Mouse (Mus musculus) granulocyte monocyte progenitor cell, adult 5-6 weeks (primary cell): ENCODE data around the gene Heatr1. TPM values are rescaled to one million over a fixed set of nuclear protein-coding genes. Genes with fewer than 3 reads are reported as not detected.

Source experiments
- ATAC-seq: replicated peaks from 2 replicates; pipeline ENCODE4 v1.8.0; 2016; ENCODE audit warnings: mild to moderate bottlenecking, moderate TSS enrichment, inconsistent platforms; ENCODE audit not compliant: poor library complexity, severe bottlenecking
- total RNA-seq, 2 experiments: library from RNA; stranded (forward) in 1 of 2; stranded (reverse) in 1 of 2; fragments of 200-712, 200-1000 nt in 1 of 2; fragments of >200 nt in 1 of 2; fragmentation: Nextera tagmentation in 1 of 2; gene quantifications; 2 replicates each; pipeline ENCODE4 v1.2.3; 2014 to 2017

Gene Heatr1
- total RNA-seq (2014; fragmentation: Nextera tagmentation) = 59.9 and 78.3 TPM in 2 replicates
- total RNA-seq (2017) = 113 and 125 TPM in 2 replicates

GRCm38 (mm10) chr13:12394609-12395505, at the start of gene Heatr1:
Heatr1 (plus strand) TSS chr13:12395027.
- peak; percentile 94 for ATAC-seq

DNA sequence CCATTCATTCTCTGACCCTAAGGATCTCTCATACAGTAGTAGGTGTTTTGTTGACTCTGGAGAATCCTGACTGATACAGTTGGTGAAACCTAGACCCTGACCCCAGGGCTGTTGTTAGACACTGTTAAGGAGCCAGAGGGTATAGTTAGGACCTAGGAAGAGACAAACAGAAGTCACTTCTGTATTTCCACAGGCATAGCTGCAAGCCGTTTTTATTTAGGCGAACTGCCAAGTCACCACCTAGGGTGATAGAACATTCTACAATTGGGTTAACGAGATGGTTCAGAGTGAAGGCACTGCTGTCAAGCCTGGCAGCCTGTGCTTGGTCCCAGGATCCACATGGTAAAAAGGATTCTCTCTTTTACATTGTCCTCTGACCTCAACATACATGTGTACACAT, 48.0 kb upstream of the Heatr1 start:
- no peak; the same call in 1 of the 2 replicates for ATAC-seq

DNA sequence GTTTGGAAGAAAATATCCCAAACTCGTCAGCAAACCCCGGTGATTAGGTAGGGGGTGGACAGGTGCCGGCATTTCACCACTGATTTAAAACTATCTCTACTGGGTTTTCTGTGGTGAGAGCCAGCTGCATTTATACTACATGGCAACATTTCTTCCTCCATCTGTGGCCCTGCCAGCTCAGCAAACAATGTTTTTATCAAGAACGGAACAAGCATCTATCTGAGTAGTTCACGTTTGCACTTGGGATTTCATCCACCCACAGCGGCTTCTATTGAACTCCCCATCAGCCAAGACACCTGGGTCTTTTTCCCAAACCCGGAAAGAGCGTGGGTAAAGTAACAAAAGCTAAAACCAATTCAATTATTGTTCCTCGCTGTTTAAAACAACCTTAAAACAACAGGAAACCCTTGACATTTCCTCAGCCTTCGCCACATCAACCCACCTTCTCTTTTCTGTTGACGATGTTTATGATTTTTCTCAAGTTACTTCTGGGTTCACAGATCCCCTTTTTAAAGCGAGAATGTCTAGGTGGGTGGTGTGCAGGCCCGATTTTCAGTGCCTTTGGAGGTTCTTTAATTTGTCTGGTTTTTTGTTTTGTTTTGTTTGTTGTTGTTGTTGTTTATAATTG, 45.5 kb upstream of the Heatr1 start:
- no peak for ATAC-seq

DNA sequence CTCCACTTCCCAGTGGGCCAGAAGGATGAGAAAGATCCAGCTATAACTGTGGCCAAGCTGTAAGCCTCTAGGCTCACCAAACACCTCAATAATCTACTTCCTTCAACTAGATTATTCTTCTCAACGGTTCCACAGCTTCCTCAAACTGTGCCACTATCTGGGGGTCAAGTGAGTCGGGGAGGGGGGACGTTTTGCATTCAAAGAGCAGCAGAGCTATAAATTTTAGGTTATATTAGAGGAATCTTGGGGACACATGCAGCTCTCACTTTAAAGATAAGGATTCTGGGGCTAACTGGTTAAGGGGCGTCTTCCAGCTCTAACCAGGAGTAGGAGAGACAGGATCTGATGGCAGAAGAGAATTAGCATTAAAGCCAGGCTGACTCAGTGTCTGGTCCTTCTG, 38.6 kb upstream of the Heatr1 start:
- ATAC-seq = no peak

- no peak for ATAC-seq
Observed at GRCm38 (mm10) chr13:12357554-12357953, 37.3 kb upstream of the Heatr1 start.

- ATAC-seq = no peak
Observed at GRCm38 (mm10) chr13:12361486-12361885, 33.3 kb upstream of the Heatr1 start.

DNA sequence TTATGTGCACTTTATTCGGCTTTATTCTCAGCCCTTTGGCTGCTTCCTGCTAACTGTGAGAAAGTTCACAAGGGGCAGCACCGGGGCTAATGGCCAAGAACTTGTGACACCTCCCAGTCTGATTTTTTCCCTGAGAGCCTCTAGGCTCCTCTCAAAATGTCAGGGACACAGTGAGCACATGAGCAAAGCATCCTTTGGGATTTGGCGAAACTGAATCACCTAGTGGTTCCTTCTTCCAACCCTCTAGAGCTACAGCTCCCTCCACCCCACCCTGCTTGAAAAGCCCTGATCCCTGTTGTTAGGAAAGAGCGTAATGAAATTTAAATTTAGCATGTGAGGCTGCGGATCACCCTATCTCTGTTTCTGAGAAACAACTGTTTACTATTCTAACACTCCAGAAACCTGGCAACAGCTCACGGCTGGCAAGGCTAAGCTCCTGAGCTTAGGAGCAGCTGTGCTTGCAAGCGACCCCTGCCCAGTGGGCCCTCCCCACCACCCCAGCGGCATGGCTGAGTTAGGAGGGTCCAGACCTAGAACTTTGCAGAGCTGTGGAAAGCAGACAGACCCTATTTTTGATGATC, 25.7 kb upstream of the Heatr1 start:
- no peak for ATAC-seq

GRCm38 (mm10) chr13:12369930-12370329, 24.9 kb upstream of the Heatr1 start:
- ATAC-seq = no peak

- no peak for ATAC-seq
Observed at GRCm38 (mm10) chr13:12372755-12373154, 22.1 kb upstream of the Heatr1 start.

- ATAC-seq = no peak
Observed at GRCm38 (mm10) chr13:12376778-12377177, 18.0 kb upstream of the Heatr1 start.

DNA sequence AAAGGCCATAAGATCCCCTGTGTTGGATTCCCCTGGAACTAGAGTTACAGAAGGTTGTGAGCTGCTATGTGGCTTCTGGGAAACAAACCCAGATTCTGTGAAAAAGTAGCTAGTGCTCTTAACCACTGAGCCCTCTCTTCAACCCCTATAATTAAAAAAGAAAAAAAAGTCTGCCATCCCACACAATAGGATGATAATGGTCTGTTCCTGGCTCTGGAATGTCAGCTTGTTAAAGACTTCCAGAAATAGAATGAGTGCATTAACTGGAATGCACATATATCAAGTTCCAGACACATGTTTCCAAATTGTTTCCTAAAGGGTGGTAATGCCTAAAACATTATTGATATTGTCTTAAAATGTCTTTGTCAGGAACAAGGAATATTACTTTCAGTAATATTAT, 10.0 kb upstream of the Heatr1 start:
- ATAC-seq = no peak

- ATAC-seq = peak; percentile 84
Observed at GRCm38 (mm10) chr13:12386286-12386685, 8.5 kb upstream of the Heatr1 start.

DNA sequence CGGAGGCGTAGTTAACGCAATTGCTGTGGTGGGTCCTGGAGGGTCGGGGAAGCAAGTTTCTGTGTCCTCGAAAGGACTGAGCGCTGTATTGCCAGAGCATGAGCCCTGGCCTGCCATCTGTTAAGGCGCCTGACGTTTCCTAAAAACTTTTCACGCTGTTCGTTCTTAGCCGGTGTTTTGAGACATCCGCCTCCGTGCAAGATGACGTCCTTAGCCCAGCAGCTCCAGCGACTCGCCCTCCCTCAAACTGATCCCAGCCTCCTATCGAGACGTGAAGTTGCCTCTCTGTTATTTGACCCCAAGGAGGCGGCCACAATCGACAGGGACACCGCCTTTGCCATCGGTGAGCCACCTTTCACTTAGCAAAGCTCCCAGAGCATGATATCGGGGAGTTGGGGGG, 744 bp downstream of the Heatr1 start:
- peak; percentile 43 for ATAC-seq

- peak; percentile 77 for ATAC-seq
Observed at GRCm38 (mm10) chr13:12408343-12409066, 13.7 kb downstream of the Heatr1 start.

DNA sequence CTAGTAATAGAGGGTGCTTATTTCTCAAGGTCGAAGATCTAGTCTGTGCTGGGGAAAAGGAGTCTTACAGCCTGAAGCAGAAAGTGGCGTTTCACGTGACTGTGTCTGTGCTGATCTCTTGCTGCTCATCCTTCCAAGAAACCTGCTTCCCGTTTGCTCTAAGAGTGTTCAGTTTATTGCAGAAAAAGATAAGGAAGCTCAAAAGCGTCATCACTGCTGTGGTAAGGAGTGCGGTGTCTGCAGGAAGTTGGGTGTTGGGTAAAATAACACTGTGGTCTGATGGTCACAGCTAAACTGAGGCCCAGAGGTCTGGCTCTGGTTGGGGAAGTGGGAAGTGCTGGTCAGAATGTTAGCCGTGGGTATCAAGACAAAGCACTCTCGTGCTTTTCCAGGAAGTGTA, 17.2 kb downstream of the Heatr1 start:
- peak; percentile 85 for ATAC-seq

DNA sequence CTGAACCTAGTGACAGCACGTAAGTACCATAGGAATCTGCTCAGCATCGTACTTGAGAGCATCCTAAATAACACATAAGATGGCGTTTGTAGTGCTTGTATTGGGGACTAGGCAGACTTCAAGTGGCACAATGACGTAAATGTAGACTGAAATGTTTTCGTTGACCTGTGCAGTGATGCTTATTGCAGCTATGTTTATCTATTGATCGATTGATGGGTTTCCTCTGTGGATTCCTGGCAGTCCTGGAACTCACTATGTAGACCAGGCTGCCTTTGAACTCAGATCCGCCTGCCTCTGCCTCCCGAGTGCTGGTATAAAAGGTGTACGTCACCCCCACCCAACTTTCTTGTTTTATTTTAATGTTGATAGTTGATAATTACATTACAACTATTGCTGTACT, 25.8 kb downstream of the Heatr1 start:
- ATAC-seq = no peak

DNA sequence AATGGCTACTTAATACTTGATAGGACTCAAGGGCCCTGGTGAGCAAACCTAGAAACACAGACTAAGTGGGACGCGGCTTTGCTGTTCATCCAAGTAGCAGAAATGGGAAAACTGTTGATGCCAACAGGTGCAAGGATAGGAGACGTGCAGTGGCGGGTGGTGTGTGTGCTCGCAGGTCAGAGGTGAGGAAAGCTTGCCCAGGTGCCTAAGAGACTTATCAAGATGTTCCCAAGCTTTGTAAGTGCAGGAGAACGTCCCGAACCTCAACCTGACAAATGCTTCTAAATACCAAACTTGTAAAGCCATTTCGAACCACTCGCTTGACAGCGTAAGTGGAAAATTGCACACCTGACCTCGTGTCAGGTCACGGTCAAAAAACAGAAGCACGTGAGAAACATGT, 33.7 kb downstream of the Heatr1 start:
- no peak for ATAC-seq

DNA sequence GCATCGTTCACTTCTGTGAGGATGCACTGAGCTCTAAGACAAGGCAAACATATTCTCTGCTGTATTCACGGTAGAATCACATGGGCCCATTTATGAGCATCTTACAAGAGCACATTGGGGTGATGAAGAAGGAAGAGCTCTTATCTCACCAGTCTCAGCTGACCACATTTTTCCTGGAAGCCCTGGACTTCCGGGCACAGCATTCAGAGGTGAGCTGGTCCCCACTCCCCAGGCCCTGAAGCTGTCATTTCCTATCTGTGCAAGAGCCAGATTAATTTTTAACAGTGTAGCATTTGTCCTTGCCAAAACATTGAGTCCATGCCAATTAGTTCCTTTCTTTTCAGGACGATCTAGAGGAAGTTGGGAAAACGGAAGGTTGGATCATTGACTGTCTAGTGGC, 39.0 kb downstream of the Heatr1 start:
- no peak for ATAC-seq

DNA sequence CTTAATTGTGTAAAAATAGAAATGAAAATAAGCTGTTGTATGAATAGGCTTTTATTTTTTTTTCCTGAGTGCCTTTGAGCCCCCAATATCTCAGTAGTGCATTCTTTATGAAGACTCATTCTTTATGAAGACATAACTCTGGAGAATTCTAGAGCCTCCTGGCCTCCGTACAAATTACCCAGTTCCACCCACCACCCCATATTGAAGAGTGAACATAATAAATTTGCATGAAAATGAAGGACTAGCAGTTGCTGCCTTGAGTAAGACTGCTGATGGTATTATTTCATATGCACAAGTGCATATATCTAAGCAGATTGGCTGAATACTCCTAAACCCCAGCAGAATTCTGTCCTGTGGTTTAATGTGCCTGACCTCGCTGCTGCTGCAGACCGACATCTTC, 44.8 kb downstream of the Heatr1 start:
- ATAC-seq = no peak

DNA sequence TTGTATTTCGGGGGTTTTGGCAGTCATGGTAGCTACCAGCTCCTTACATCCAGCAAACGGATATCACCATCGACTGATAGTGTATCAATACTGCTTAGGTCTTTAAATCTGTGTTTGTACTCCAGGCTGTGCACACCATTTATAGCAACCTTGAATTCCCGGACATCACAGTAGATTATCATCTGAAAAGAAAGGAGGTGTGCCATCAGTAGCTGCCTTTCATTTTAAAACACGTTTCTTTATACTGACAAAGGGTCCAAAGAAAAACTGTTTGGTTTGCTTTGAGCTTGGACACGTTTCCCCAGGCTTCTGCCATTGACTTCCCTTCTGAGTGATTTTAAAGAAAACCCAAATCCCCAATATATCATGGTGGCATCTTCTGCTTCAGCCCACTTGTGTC, 46.0 kb downstream of the Heatr1 start:
- ATAC-seq = no peak
